Mouse (Mus musculus) MEL (cell line): ENCODE measurements around the gene Mnx1. TPM values are rescaled to one million over a fixed set of nuclear protein-coding genes. Genes with fewer than 3 reads are reported as not detected.

Experiments
- DNase-seq: peaks from one replicate; pipeline ENCODE4 v3.0.0; 2011; ENCODE audit warnings: low read depth, low spot score
- H3K27ac ChIP-seq: 2 replicates; pipeline ENCODE4 v1.5.1; 2012; ENCODE audit warnings: low read depth, mild to moderate bottlenecking, control low read depth, low read length, moderate library complexity; ENCODE audit not compliant: control insufficient read depth
- H3K27me3 ChIP-seq, 2 experiments: fragments of 150-350 bp in 1 of 2; sonication (generic) in 1 of 2; 2 replicates each; pipeline ENCODE4 v1.6.1; 2012; ENCODE audit warnings: low read length in 2 of 2, mild to moderate bottlenecking in 2 of 2, improper control_type of control experiment in 1 of 2, moderate library complexity in 1 of 2; ENCODE audit not compliant: insufficient read depth in 2 of 2, control insufficient read depth in 1 of 2
- H3K36me3 ChIP-seq, 2 experiments: 2 replicates each; pipeline ENCODE4 v1.6.1; 2012 to 2014; ENCODE audit warnings: low read length in 2 of 2, improper control_type of control experiment in 1 of 2, inconsistent platforms in 1 of 2, mild to moderate bottlenecking in 1 of 2; ENCODE audit not compliant: insufficient read depth in 2 of 2, control insufficient read depth in 1 of 2
- H3K4me1 ChIP-seq, 2 experiments: fragments of 150-350 bp in 1 of 2; sonication (generic) in 1 of 2; 2 replicates each; pipeline ENCODE4 v1.6.1; 2012; ENCODE audit warnings: low read length in 2 of 2, improper control_type of control experiment in 1 of 2, mild to moderate bottlenecking in 1 of 2; ENCODE audit not compliant: insufficient read depth in 2 of 2, control insufficient read depth in 1 of 2
- H3K4me3 ChIP-seq, 2 experiments: fragments of 150-350 bp in 1 of 2; sonication (generic) in 1 of 2; 2 replicates each; pipeline ENCODE4 v1.5.1; 2012; ENCODE audit warnings: low read depth in 2 of 2, low read length in 2 of 2, mild to moderate bottlenecking in 2 of 2, moderate library complexity in 2 of 2, control low read depth in 1 of 2, improper control_type of control experiment in 1 of 2; ENCODE audit not compliant: control insufficient read depth in 1 of 2, insufficient read depth in 1 of 2
- H3K79me2 ChIP-seq: 2 replicates; pipeline ENCODE4 v1.6.1; 2012; ENCODE audit warnings: mild to moderate bottlenecking, low read length, moderate library complexity; ENCODE audit not compliant: control insufficient read depth, poor library complexity, insufficient read depth
- H3K9ac ChIP-seq: 2 replicates; pipeline ENCODE4 v1.6.1; 2012; ENCODE audit warnings: low read depth, mild to moderate bottlenecking, control low read depth, low read length, moderate library complexity; ENCODE audit not compliant: control insufficient read depth, poor library complexity, severe bottlenecking
- H3K9me3 ChIP-seq: fragments of 150-350 bp; sonication (generic); replicated peaks from 2 replicates; pipeline ENCODE4 v1.6.1; 2012; ENCODE audit warnings: mild to moderate bottlenecking, low read length, improper control_type of control experiment, moderate library complexity; ENCODE audit not compliant: insufficient read depth
- BHLHE40 ChIP-seq: IDR thresholded peaks from 2 replicates; pipeline ENCODE4 v1.6.1; 2012; ENCODE audit warnings: low read depth, mild to moderate bottlenecking, inconsistent platforms, low read length, improper control_type of control experiment, borderline replicate concordance
- ETS1 ChIP-seq: IDR thresholded peaks from 2 replicates; pipeline ENCODE4 v1.6.1; 2012; ENCODE audit warnings: low read depth, mild to moderate bottlenecking, inconsistent platforms, low read length, improper control_type of control experiment, moderate library complexity
- KAT2A ChIP-seq: conservative IDR thresholded peaks from 2 replicates; pipeline ENCODE4 v1.6.1; 2012; ENCODE audit warnings: low read depth, low read length, improper control_type of control experiment, inconsistent platforms
- MAX ChIP-seq: IDR thresholded peaks from 2 replicates; pipeline ENCODE4 v1.6.1; 2011; ENCODE audit warnings: low read length, improper control_type of control experiment
- MXI1 ChIP-seq: IDR thresholded peaks from 2 replicates; pipeline ENCODE4 v1.6.1; 2011; ENCODE audit warnings: mild to moderate bottlenecking, low read depth, low read length, improper control_type of control experiment
- MYC ChIP-seq: IDR thresholded peaks from 2 replicates; pipeline ENCODE4 v1.6.1; 2011; ENCODE audit warnings: low read depth, mild to moderate bottlenecking, low read length, improper control_type of control experiment, moderate library complexity
- POLR2A ChIP-seq, 2 experiments: IDR thresholded peaks; 2 replicates each; pipeline ENCODE4 v1.6.1; 2011 to 2012; ENCODE audit warnings: low read length in 2 of 2, mild to moderate bottlenecking in 2 of 2, control low read depth in 1 of 2, improper control_type of control experiment in 1 of 2, low read depth in 1 of 2, moderate library complexity in 1 of 2; ENCODE audit not compliant: control insufficient read depth in 1 of 2, insufficient read depth in 1 of 2, poor library complexity in 1 of 2
- POLR2AphosphoS2 ChIP-seq: IDR thresholded peaks from 2 replicates; pipeline ENCODE4 v1.6.1; 2011; ENCODE audit warnings: low read length, improper control_type of control experiment
- POLR2AphosphoS5 ChIP-seq: IDR thresholded peaks from 2 replicates; pipeline ENCODE4 v1.6.1; 2012; ENCODE audit warnings: low read depth, borderline replicate concordance, mild to moderate bottlenecking, inconsistent platforms, low read length, moderate library complexity, mixed read lengths
- TCF12 ChIP-seq: IDR thresholded peaks from 2 replicates; pipeline ENCODE4 v1.6.1; 2014; ENCODE audit warnings: low read depth, mild to moderate bottlenecking, inconsistent platforms, low read length, improper control_type of control experiment, moderate library complexity
- USF2 ChIP-seq, 2 experiments: IDR thresholded peaks; 2 replicates each; pipeline ENCODE4 v1.6.1; 2011 to 2012; ENCODE audit warnings: improper control_type of control experiment in 2 of 2, low read length in 2 of 2, borderline replicate concordance in 1 of 2, inconsistent platforms in 1 of 2, low read depth in 1 of 2, mild to moderate bottlenecking in 1 of 2; ENCODE audit not compliant: insufficient read depth in 1 of 2
- ZC3H11A ChIP-seq: IDR thresholded peaks from 2 replicates; pipeline ENCODE4 v1.6.1; 2012; ENCODE audit warnings: low read depth, mild to moderate bottlenecking, inconsistent platforms, low read length, improper control_type of control experiment
- ZKSCAN1 ChIP-seq: IDR thresholded peaks from 2 replicates; pipeline ENCODE4 v1.6.1; 2012; ENCODE audit warnings: low read depth, mild to moderate bottlenecking, inconsistent platforms, low read length, improper control_type of control experiment, moderate library complexity
- polyA plus RNA-seq, 2 experiments: library from polyadenylated mRNA; stranded (reverse) in 1 of 2; unstranded in 1 of 2; fragments of >175 nt in 1 of 2; fragments of >200 nt in 1 of 2; gene quantifications; 2 replicates each; pipeline versions ENCODE4 v1.2.1 to v1.2.4; 2012; ENCODE audit warnings: low replicate concordance in 2 of 2, low read depth in 1 of 2; ENCODE audit not compliant: insufficient read length in 2 of 2, insufficient read depth in 1 of 2, missing spikeins in 1 of 2
- total RNA-seq: library from RNA; depleted of rRNA; stranded (reverse); fragments of 300-350 nt; gene quantifications from 2 replicates; pipeline ENCODE4 v1.2.3, GENCODE M21; 2012

Gene Mnx1
- total and polyA plus RNA-seq, 3 experiments = not detected

GRCm38 (mm10) chr5:29467489-29468350, 10.6 kb downstream of the Mnx1 start (continued):
- TF ChIP-seq MXI1 (no peak), MAX (no peak), BHLHE40 (no peak), POLR2AphosphoS5 (no peak)

- H3K4me3 ChIP-seq = no peak overlapping the region
- H3K27me3 ChIP-seq = no peaks in the 10 kb centered on the region
- H3K9me3 ChIP-seq = no peaks in the 10 kb centered on the region
- peaks cover 2 to 4% of the 10 kb centered on the region in 2 experiments for H3K4me1 ChIP-seq
- H3K36me3 ChIP-seq = peaks cover 0 to 8% of the 10 kb centered on the region in 2 experiments; a peak in 2 of 4 replicates
- H3K9ac ChIP-seq = no peak overlapping the region
- no peak for DNase-seq
- TF ChIP-seq MXI1 (no peak), ETS1 (no peak), USF2 (IDR thresholded peaks at IDR 0.05; ENCODE audit: borderline replicate concordance in 1 of 2, insufficient read depth in 1 of 2, low read depth in 1 of 2, low read length in 2 of 2) (no peak), ZC3H11A (no peak), KAT2A (no peak), ZKSCAN1 (no peak), POLR2AphosphoS2 (no peak)
- no peaks in the 10 kb centered on the region; the same call in 1 of the 2 replicates for H3K79me2 ChIP-seq
- no peak overlapping the region for H3K27ac ChIP-seq
Observed at GRCm38 (mm10) chr5:29462943-29463686, 15.2 kb downstream of the Mnx1 start.

GRCm38 (mm10) chr5:29456895-29457656, 21.2 kb downstream of the Mnx1 start:
- Histone ChIP-seq H3K9me3 (no peaks in the 10 kb centered on the region), H3K4me3 (no peak overlapping the region), H3K4me1 (no peaks in the 10 kb centered on the region), H3K9ac (no peak overlapping the region), H3K79me2 (no peaks in the 10 kb centered on the region), H3K36me3 (peaks cover 3 to 5% of the 10 kb centered on the region in 2 experiments), H3K27ac (no peak overlapping the region), H3K27me3 (no peaks in the 10 kb centered on the region)
- TF ChIP-seq MYC = no peak
- peak; percentile 45; the same call in 1 of the 2 replicates for TF ChIP-seq ETS1
- 0 out of 2 replicates have a peak, but pooled peaks have one; percentile 17 for TF ChIP-seq TCF12
- TF ChIP-seq POLR2A (IDR thresholded peaks at IDR 0.05; ENCODE audit: control insufficient read depth in 1 of 2, insufficient read depth in 1 of 2, low read depth in 1 of 2, low read length in 2 of 2, poor library complexity in 1 of 2) = peak in 1 of 2 experiments; percentile 22; a peak in 1 of 4 replicates
- peak; percentile 6 for DNase-seq
